8 mouse cellular contexts compared by ENCODE assay signal in genomic region chr6:53287562-53288381, GRCm38 (mm10). TPM values are rescaled to one million over a fixed set of nuclear protein-coding genes. Genes with fewer than 3 reads are reported as not detected.
DNase-seq lines count a peak whose midpoint lies in the region; ATAC-seq and TF ChIP-seq lines count a peak whose summit lies in the region.

No protein-coding gene starts in this region.

- TF ChIP-seq POLR2A in bone marrow, adult 2 months (IDR thresholded peaks at IDR 0.05; ENCODE audit: borderline replicate concordance, control insufficient read depth, low read depth, low read length) = no peak; the same call in 1 of the 2 replicates
- TF ChIP-seq POLR2A in testis, adult 2 months (IDR thresholded peaks at IDR 0.05; ENCODE audit: control insufficient read depth, low read depth, low read length) = no peak

- TF ChIP-seq CTCF in bone marrow, adult 2 months (IDR thresholded peaks at IDR 0.05; ENCODE audit: control insufficient read depth, insufficient read depth, low read length) = no peak
- TF ChIP-seq CTCF in testis, adult 2 months (IDR thresholded peaks at IDR 0.05; ENCODE audit: control insufficient read depth, insufficient read depth, insufficient replicate concordance, low read depth, low read length) = no peak

- H3K4me1 ChIP-seq in bone marrow, adult 2 months (ENCODE audit: control insufficient read depth, insufficient read depth, low read length) = no peaks in the 10 kb centered on the region; the same call in 1 of the 2 replicates
- peaks cover 37% of the 10 kb centered on the region for H3K4me1 ChIP-seq in forebrain, embryonic 12.5 days
- H3K4me1 ChIP-seq in limb, embryonic 13.5 days = peaks cover 40% of the 10 kb centered on the region
- peaks cover 18% of the 10 kb centered on the region for H3K4me1 ChIP-seq in midbrain, embryonic 14.5 days (ENCODE audit: control insufficient read depth, insufficient read depth, low read length)
- peaks cover 13% of the 10 kb centered on the region for H3K4me1 ChIP-seq in testis, adult 2 months (ENCODE audit: control insufficient read depth, insufficient read depth, low read length)

- peak; percentile 54 for ATAC-seq in forebrain, embryonic 12.5 days (ENCODE audit: low FRiP score)
- ATAC-seq in limb, embryonic 13.5 days (ENCODE audit: low FRiP score, low read depth) = peak; percentile 52; the same call in 1 of the 2 replicates
- peak; percentile 64 for ATAC-seq in midbrain, embryonic 14.5 days (ENCODE audit: low FRiP score, low TSS enrichment)

- no peaks in the 10 kb centered on the region for H3K36me3 ChIP-seq in forebrain, embryonic 12.5 days (replicated peaks)
- no peaks in the 10 kb centered on the region for H3K36me3 ChIP-seq in limb, embryonic 13.5 days
- no peaks in the 10 kb centered on the region for H3K36me3 ChIP-seq in midbrain, embryonic 14.5 days (ENCODE audit: control insufficient read depth, insufficient read depth, low read length)
- H3K36me3 ChIP-seq in testis, adult 2 months (ENCODE audit: control insufficient read depth, insufficient read depth, low read length) = no peaks in the 10 kb centered on the region

- peak overlapping the region; percentile 45 for H3K4me3 ChIP-seq in bone marrow, adult 2 months (replicated peaks; ENCODE audit: control insufficient read depth, low read depth, low read length)
- peak overlapping the region; percentile 67 for H3K4me3 ChIP-seq in forebrain, embryonic 12.5 days (replicated peaks)
- H3K4me3 ChIP-seq in limb, embryonic 13.5 days = peak overlapping the region; percentile 82
- peak overlapping the region; percentile 45 for H3K4me3 ChIP-seq in midbrain, embryonic 14.5 days (replicated peaks; ENCODE audit: low read depth, low read length)
- H3K4me3 ChIP-seq in testis, adult 2 months (ENCODE audit: control insufficient read depth, low read depth, low read length) = peak overlapping the region; percentile 69

- peak overlapping the region; percentile 94 for H3K4me2 ChIP-seq in forebrain, embryonic 12.5 days
- peak overlapping the region; percentile 83 for H3K4me2 ChIP-seq in limb, embryonic 13.5 days (replicated peaks)
- peak overlapping the region; percentile 97 for H3K4me2 ChIP-seq in midbrain, embryonic 14.5 days (ENCODE audit: low read length)

- WGBS in bone marrow, adult 2 months = under 1% methylated on average over 63 of the region's 63 CpGs
- under 1% methylated on average over 61 of the region's 63 CpGs for WGBS in forebrain, embryonic 12.5 days
- WGBS in limb, embryonic 13.5 days = under 1% methylated on average over 63 of the region's 63 CpGs
- under 1% methylated on average over 58 of the region's 63 CpGs for WGBS in midbrain, embryonic 14.5 days

- peak; percentile 23 for DNase-seq in kidney, adult 18-20 months
- DNase-seq in kidney, adult 9 months = no peak
- peak; percentile 65 for DNase-seq in heart, postnatal 4 days
- DNase-seq in midbrain, embryonic 14.5 days = peak; percentile 63

- H3K27ac ChIP-seq in bone marrow, adult 2 months (ENCODE audit: control insufficient read depth, insufficient read depth, low read depth, low read length, poor library complexity) = no peak overlapping the region
- H3K27ac ChIP-seq in forebrain, embryonic 12.5 days = peak overlapping the region; percentile 79
- H3K27ac ChIP-seq in limb, embryonic 13.5 days = peak overlapping the region; percentile 87
- no peak overlapping the region for H3K27ac ChIP-seq in midbrain, embryonic 14.5 days (replicated peaks; ENCODE audit: low read depth, low read length)
- no peak overlapping the region for H3K27ac ChIP-seq in testis, adult 2 months (ENCODE audit: control insufficient read depth, insufficient read depth, low read depth, low read length)

- H3K9ac ChIP-seq in forebrain, embryonic 12.5 days = peak overlapping the region; percentile 77
- H3K9ac ChIP-seq in limb, embryonic 13.5 days = peak overlapping the region; percentile 95
- peak overlapping the region; percentile 39; the same call in 1 of the 2 replicates for H3K9ac ChIP-seq in midbrain, embryonic 14.5 days (replicated peaks; ENCODE audit: low read length)

- H3K9me3 ChIP-seq in forebrain, embryonic 12.5 days = no peaks in the 10 kb centered on the region
- H3K9me3 ChIP-seq in limb, embryonic 13.5 days = no peaks in the 10 kb centered on the region
- H3K9me3 ChIP-seq in midbrain, embryonic 14.5 days (ENCODE audit: control insufficient read depth, low read length) = no peaks in the 10 kb centered on the region

- H3K27me3 ChIP-seq in forebrain, embryonic 12.5 days = peaks cover 63% of the 10 kb centered on the region
- H3K27me3 ChIP-seq in limb, embryonic 13.5 days = peaks cover 26% of the 10 kb centered on the region
- peaks cover 74% of the 10 kb centered on the region for H3K27me3 ChIP-seq in midbrain, embryonic 14.5 days (ENCODE audit: control insufficient read depth, insufficient read depth, low read length)
- H3K27me3 ChIP-seq in testis, adult 2 months (ENCODE audit: control insufficient read depth, insufficient read depth, low read length) = peaks cover 5% of the 10 kb centered on the region

RNA-seq across cellular contexts. Expression of gene Creb5, which starts 0.7 kb away (rescaled TPM):
- polyA plus RNA-seq in bone marrow, adult 2 months (2011; ENCODE audit: insufficient read depth, insufficient read length, low replicate concordance, missing spikeins) = 0.93 and 4.0 TPM in 2 replicates
- 30.8 and 38.9 TPM in 2 replicates for polyA plus RNA-seq in forebrain, embryonic 12.5 days (2016; fragmentation: Nextera tagmentation; extraction: Ambion mirVana)
- 10 to 100 TPM; 49.5 to 51.6 TPM for total RNA-seq in heart, postnatal 4 days (2021)
- 75.4 and 83.3 TPM in 2 replicates for polyA plus RNA-seq in limb, embryonic 13.5 days (2015; fragmentation: Nextera tagmentation; extraction: Ambion mirVana)
- 1.9 and 2.8 TPM in 2 replicates for polyA plus RNA-seq in midbrain, embryonic 14.5 days (2014; fragmentation: Nextera tagmentation; extraction: Ambion mirVana)
- 0.26 and 0.37 TPM in 2 replicates for polyA plus RNA-seq in testis, adult 2 months (2012; rRNA removed)

Comparison
In these comparisons a context has a peak if more than half of its experiments do, and no peak if none do; other contexts are left out.
1. H3K27ac ChIP-seq: peak in forebrain, embryonic 12.5 days (single experiment) and limb, embryonic 13.5 days (single experiment); none in bone marrow, adult 2 months (single experiment), midbrain, embryonic 14.5 days (single experiment) and testis, adult 2 months (single experiment).
2. H3K9ac ChIP-seq: peak in every context shown above with its lines; median percentile 95 in limb, embryonic 13.5 days; 77 in forebrain, embryonic 12.5 days; 39 in midbrain, embryonic 14.5 days.
3. Peak in every context shown above with its lines, with median percentiles within 50 percentile points of each other: H3K4me3 ChIP-seq, ATAC-seq and H3K4me2 ChIP-seq.